Mouse (Mus musculus) olfactory bulb, adult 2 months (tissue): ENCODE results near the gene Myf6. TPM values are rescaled to one million over a fixed set of nuclear protein-coding genes. Genes with fewer than 3 reads are reported as not detected.

Source experiments
- H3K27ac ChIP-seq: fragments of 200-500 bp; 2 replicates; pipeline ENCODE4 v1.5.1; 2012; ENCODE audit warnings: low read depth, low read length; ENCODE audit not compliant: insufficient read depth
- H3K4me1 ChIP-seq: fragments of 200-500 bp; 2 replicates; pipeline ENCODE4 v1.6.1; 2012; ENCODE audit warnings: low read length; ENCODE audit not compliant: control insufficient read depth, insufficient read depth
- H3K4me3 ChIP-seq: fragments of 200-500 bp; 2 replicates; pipeline ENCODE4 v1.5.1; 2012; ENCODE audit warnings: mild to moderate bottlenecking, low read depth, low read length, moderate library complexity; ENCODE audit not compliant: insufficient read depth
- CTCF ChIP-seq: fragments of 200-500 bp; IDR thresholded peaks from 2 replicates; pipeline ENCODE4 v1.5.1; 2012; ENCODE audit warnings: low read depth, mild to moderate bottlenecking, low read length, moderate library complexity; ENCODE audit not compliant: insufficient read depth
- POLR2A ChIP-seq: fragments of 200-500 bp; IDR thresholded peaks from 2 replicates; pipeline ENCODE4 v1.6.1; 2012; ENCODE audit warnings: mild to moderate bottlenecking, low read depth, low read length, moderate library complexity; ENCODE audit not compliant: insufficient read depth
- WGBS: fragments of 180-500 bp; shearing (Covaris S2); methylation state at CpG from one replicate; pipeline ENCODE4 v1.1.7; 2018; 5-methylcytosine and 5-hydroxymethylcytosine counted together
- polyA plus RNA-seq: library from polyadenylated mRNA; stranded (reverse); fragments of >200 nt; gene quantifications from 2 replicates; pipeline ENCODE4 v1.2.4, GENCODE M21; 2012; ENCODE audit warnings: low replicate concordance; ENCODE audit not compliant: missing spikeins, insufficient read depth, insufficient read length

Gene Myf6
- polyA plus RNA-seq, 1 experiment = not detected

GRCm38 (mm10) chr10:107496402-107496801 is 1.9 kb upstream of the Myf6 start:
- 91% methylated on average over 1 of the region's 1 CpGs for WGBS
- H3K4me1 ChIP-seq = peaks cover 5% of the 10 kb centered on the region; the same call in 1 of the 2 replicates
- TF ChIP-seq CTCF (no peak), POLR2A (no peak)
- H3K4me3 ChIP-seq = no peak overlapping the region
- no peak overlapping the region for H3K27ac ChIP-seq

GRCm38 (mm10) chr10:107493580-107494474 is 710 bp downstream of the Myf6 start:
- 60% methylated on average over 20 of the region's 20 CpGs for WGBS
- peak overlapping the region; percentile 32 for H3K4me3 ChIP-seq
- TF ChIP-seq CTCF = no peak
- no peak for TF ChIP-seq POLR2A
- peaks cover 5% of the 10 kb centered on the region; the same call in 1 of the 2 replicates for H3K4me1 ChIP-seq
- H3K27ac ChIP-seq = no peak overlapping the region

DNA sequence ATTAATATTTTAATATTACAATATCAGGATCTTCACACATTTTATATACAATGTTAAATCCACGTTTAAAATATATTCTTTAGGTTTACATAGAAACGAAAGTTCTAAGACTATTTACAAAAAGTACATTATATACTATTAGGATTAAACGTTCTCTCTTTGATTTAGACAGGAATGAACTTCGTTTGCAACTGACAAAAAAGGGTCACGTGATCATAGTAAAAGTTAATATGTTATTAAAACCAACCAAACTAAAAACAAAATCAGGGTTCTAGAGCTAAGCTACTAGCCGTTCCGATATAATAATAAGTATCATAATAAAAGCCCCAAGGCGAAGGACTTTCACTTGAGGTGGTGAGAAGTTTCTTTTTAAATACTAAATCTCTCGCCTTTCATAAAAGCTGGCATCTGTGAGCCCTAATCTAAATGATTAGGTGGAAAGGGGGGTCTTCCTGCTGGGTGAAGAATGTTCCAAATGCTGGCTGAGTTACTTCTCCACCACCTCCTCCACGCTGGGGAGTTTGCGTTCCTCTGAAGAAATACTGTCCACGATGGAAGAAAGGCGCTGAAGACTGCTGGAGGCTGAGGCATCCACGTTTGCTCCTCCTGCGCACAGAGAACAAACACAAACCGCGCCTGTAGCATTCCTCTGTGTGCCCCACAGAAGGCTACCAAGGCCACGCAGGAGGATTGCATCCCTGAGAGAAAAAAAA is 1.5 kb downstream of the Myf6 start:
- Histone ChIP-seq H3K27ac (no peak overlapping the region), H3K4me3 (peak overlapping the region; percentile 32), H3K4me1 (peaks cover 5% of the 10 kb centered on the region; the same call in 1 of the 2 replicates)
- TF ChIP-seq POLR2A (no peak), CTCF (no peak)
- WGBS = 28% methylated on average over 18 of the region's 18 CpGs

GRCm38 (mm10) chr10:107488654-107489315 is 5.8 kb downstream of the Myf6 start:
- Histone ChIP-seq H3K4me3 (no peak overlapping the region), H3K4me1 (peaks cover 5% of the 10 kb centered on the region; the same call in 1 of the 2 replicates), H3K27ac (no peak overlapping the region)
- TF ChIP-seq CTCF (no peak), POLR2A (no peak)
- WGBS = 57% methylated on average over 12 of the region's 12 CpGs

GRCm38 (mm10) chr10:107486770-107487169 is 7.8 kb downstream of the Myf6 start:
- no peak overlapping the region for H3K27ac ChIP-seq
- H3K4me1 ChIP-seq = no peaks in the 10 kb centered on the region
- no peak overlapping the region for H3K4me3 ChIP-seq
- whole genome bisulfite sequencing = 75% methylated on average over 12 of the region's 12 CpGs
- TF ChIP-seq POLR2A (no peak), CTCF (no peak)

- Histone ChIP-seq H3K4me1 (no peaks in the 10 kb centered on the region), H3K27ac (no peak within 1 kb of the TSS), H3K4me3 (no peak within 1 kb of the TSS)
- 86% methylated on average over 8 of the region's 8 CpGs for WGBS
- TF ChIP-seq POLR2A (no peak), CTCF (no peak)
Observed at GRCm38 (mm10) chr10:107485870-107486269, 8.7 kb downstream of the Myf6 start, which contains the start of gene Myf5. Gene Myf5, minus strand, starts transcription at chr10:107486134.

DNA sequence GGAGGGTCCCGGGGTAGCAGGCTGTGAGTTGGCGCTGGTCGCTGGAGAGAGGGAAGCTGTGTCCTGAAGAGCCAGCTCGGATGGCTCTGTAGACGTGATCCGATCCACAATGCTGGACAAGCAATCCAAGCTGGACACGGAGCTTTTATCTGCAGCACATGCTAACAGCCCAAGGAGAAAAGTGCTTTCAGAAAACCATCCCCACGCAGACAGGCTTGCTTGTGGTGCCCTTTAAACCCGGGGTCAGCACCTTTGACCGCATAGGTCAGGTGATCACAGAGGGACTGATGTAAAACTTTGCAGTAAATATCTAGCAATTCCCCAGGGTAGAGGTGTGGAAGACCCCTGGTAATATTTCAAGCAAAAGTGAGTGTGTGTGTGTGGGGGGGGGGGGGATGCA is 10.5 kb downstream of the Myf6 start:
- TF ChIP-seq CTCF = no peak
- no peak for TF ChIP-seq POLR2A
- Histone ChIP-seq H3K4me3 (no peak overlapping the region), H3K4me1 (no peaks in the 10 kb centered on the region), H3K27ac (no peak overlapping the region)
- 88% methylated on average over 10 of the region's 10 CpGs for WGBS

- WGBS = 58% methylated on average over 2 of the region's 2 CpGs
Observed at GRCm38 (mm10) chr10:107473497-107473896, 21.0 kb downstream of the Myf6 start.

More at GRCm38 (mm10) chr10:107473497-107473896, 21.0 kb downstream of the Myf6 start:
- TF ChIP-seq CTCF = no peak
- TF ChIP-seq POLR2A = no peak
- no peak overlapping the region for H3K4me3 ChIP-seq
- no peaks in the 10 kb centered on the region for H3K4me1 ChIP-seq
- no peak overlapping the region for H3K27ac ChIP-seq
